Mouse (Mus musculus): ENCODE data around the gene Tbc1d17. TPM values are rescaled to one million over a fixed set of nuclear protein-coding genes. Genes with fewer than 3 reads are reported as not detected.

The Tbc1d17 gene
- polyA plus RNA-seq, 1 experiment, result 44.6 TPM

- 2% methylated on average over 29 of the region's 29 CpGs for WGBS
- peak; percentile 83 for DNase-seq (ENCODE audit: low read depth, low spot score)
Measured at GRCm38 (mm10) chr7:44869697-44870528, 21.0 kb upstream of the Tbc1d17 start, which contains the start of gene Ptov1. Ptov1 (minus strand) TSS chr7:44869788.

GRCm38 (mm10) chr7:44868919-44869696 is 20.2 kb upstream of the Tbc1d17 start:
- WGBS, result under 1% methylated on average over 107 of the region's 108 CpGs
- no peak for DNase-seq (ENCODE audit: low read depth, low spot score)

- no peak for DNase-seq (ENCODE audit: low read depth, low spot score)
- WGBS, result 4% methylated on average over 16 of the region's 16 CpGs
Measured at GRCm38 (mm10) chr7:44868465-44868864, 19.6 kb upstream of the Tbc1d17 start.

GRCm38 (mm10) chr7:44867802-44868201 is 18.9 kb upstream of the Tbc1d17 start:
- DNase-seq (ENCODE audit: low read depth, low spot score), result no peak
- 42% methylated on average over 9 of the region's 9 CpGs for WGBS

GRCm38 (mm10) chr7:44867010-44867702 is 18.3 kb upstream of the Tbc1d17 start:
- WGBS, result 65% methylated on average over 19 of the region's 19 CpGs

GRCm38 (mm10) chr7:44866276-44867009 is 17.6 kb upstream of the Tbc1d17 start:
- DNase-seq (ENCODE audit: low read depth, low spot score), result no peak
- 20% methylated on average over 15 of the region's 15 CpGs for WGBS

More at GRCm38 (mm10) chr7:44867010-44867702, 18.3 kb upstream of the Tbc1d17 start:
- no peak for DNase-seq (ENCODE audit: low read depth, low spot score)

GRCm38 (mm10) chr7:44864595-44865542 is 16.0 kb upstream of the Tbc1d17 start:
- DNase-seq (ENCODE audit: low read depth, low spot score), result no peak
- 75% methylated on average over 24 of the region's 24 CpGs for WGBS

GRCm38 (mm10) chr7:44863982-44864494 is 15.2 kb upstream of the Tbc1d17 start:
- 87% methylated on average over 11 of the region's 11 CpGs for WGBS
- DNase-seq (ENCODE audit: low read depth, low spot score), result no peak

- 90% methylated on average over 14 of the region's 14 CpGs for WGBS
- DNase-seq (ENCODE audit: low read depth, low spot score), result no peak
Measured at GRCm38 (mm10) chr7:44863210-44863609, 14.3 kb upstream of the Tbc1d17 start.

- WGBS, result 78% methylated on average over 8 of the region's 8 CpGs
- no peak for DNase-seq (ENCODE audit: low read depth, low spot score)
Measured at GRCm38 (mm10) chr7:44862434-44862833, 13.6 kb upstream of the Tbc1d17 start.

- no peak for DNase-seq (ENCODE audit: low read depth, low spot score)
- 86% methylated on average over 14 of the region's 14 CpGs for WGBS
Measured at GRCm38 (mm10) chr7:44861429-44861816, 12.5 kb upstream of the Tbc1d17 start.

- 55% methylated on average over 22 of the region's 22 CpGs for WGBS
- DNase-seq (ENCODE audit: low read depth, low spot score), result no peak
Measured at GRCm38 (mm10) chr7:44860576-44861428, 11.9 kb upstream of the Tbc1d17 start.

GRCm38 (mm10) chr7:44859896-44860295 is 11.0 kb upstream of the Tbc1d17 start:
- DNase-seq (ENCODE audit: low read depth, low spot score), result no peak
- WGBS, result 88% methylated on average over 11 of the region's 11 CpGs

GRCm38 (mm10) chr7:44857905-44858304 is 9.0 kb upstream of the Tbc1d17 start:
- no peak for DNase-seq (ENCODE audit: low read depth, low spot score)
- WGBS, result 29% methylated on average over 8 of the region's 8 CpGs

- under 1% methylated on average over 32 of the region's 32 CpGs for WGBS
- DNase-seq (ENCODE audit: low read depth, low spot score), result peak; percentile 70
Measured at GRCm38 (mm10) chr7:44857042-44857552, 8.2 kb upstream of the Tbc1d17 start, which contains the start of gene Pnkp. Pnkp (plus strand) TSS chr7:44857139.

- WGBS, result 53% methylated on average over 9 of the region's 9 CpGs
- no peak for DNase-seq (ENCODE audit: low read depth, low spot score)
Measured at GRCm38 (mm10) chr7:44856265-44856916, 7.5 kb upstream of the Tbc1d17 start.
